Mouse (Mus musculus): ENCODE results near the gene Gm45808. TPM values are rescaled to one million over a fixed set of nuclear protein-coding genes. Genes with fewer than 3 reads are reported as not detected.
"Not testable (repeated sequence)": the region's sequence is repeated elsewhere in the genome, so short reads cannot be mapped to it uniquely, and the experiment has no call there.

Gene Gm45808
- total RNA-seq, 2 experiments from 2014 or later: 14.9 to 20.7 TPM

DNA sequence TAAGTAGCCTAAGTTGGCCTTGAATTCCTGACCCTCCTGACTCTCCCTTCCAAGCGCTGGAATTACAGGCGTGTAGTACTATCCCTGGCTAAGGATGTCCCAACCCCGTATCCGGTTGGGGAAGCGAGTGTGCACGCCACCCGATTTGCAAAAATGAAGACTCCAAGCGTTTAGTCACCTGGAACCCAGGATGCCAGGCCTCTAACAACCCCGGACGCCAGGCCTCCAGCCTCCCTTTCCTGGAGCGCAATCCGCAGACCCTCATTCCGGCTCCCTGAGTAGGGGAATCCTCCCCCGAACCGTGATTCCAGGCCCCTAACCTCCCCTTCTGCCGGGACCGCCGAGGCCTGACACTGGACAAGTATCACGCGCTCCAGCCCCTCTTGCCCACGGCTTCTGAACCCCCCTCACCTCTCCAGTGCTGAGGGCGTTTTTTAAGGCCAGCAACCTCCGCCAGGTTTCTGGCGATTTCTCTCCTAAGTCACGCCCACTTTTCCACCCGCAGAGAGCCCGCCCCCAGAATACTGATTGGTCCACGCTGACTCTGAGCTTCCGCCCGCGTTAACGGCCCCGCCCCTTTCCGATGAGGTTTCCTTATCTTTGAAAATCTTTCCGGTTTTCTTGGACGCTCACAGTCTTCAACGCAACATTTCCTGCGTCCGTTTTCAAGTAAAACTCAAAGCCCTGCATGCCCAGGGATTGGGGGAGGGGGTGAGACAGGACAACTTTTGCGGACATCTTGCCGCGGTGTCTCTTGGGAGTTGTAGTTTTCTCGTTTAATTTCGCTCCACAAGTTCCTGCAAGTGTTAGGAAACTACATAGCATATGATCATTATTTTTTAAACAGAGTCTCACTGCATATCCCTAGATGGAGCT is 23.5 kb upstream of the Gm45808 start, which contains the start of gene Nucb1:
Gene Nucb1, minus strand, starts transcription at position 495 of the 876 bp plus-strand sequence.
- peak; percentile 66 to 81 for DNase-seq (ENCODE audit: low spot score in 2 of 2)

DNA sequence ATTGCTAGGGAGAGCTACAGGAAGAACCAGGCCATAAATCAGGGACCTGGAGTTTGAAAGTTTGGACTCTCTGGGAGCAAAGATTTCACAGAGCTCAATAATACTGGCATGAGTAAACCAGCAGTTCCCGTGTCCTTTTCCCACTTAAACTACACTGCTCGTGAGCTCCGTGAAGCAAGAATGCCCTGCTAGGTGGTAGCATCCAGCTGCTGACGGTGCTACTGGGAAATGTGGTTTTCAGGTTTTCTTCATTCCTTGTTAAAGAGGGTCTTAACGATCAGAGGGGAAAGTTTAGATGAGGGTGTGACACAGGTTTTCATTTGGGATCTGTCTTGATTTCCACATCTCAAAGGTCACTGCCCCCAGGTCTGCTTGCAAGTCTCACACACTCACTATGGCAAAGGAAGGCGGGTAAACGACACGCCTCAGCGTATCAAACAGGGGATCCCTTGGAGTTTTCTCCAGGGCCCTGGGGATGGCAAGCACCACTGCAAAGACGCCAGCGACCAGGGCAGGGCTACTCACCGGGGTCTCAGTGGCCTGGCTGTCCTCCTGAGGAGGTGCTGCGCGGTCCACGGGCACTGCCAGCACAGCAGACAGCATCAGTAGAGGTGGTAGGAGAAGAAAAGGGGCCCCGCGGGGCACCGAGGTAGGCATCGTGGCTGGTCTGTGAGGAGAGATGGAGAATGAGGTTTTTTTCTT is 22.7 kb upstream of the Gm45808 start:
- DNase-seq (ENCODE audit: low spot score in 2 of 2): no peak

DNA sequence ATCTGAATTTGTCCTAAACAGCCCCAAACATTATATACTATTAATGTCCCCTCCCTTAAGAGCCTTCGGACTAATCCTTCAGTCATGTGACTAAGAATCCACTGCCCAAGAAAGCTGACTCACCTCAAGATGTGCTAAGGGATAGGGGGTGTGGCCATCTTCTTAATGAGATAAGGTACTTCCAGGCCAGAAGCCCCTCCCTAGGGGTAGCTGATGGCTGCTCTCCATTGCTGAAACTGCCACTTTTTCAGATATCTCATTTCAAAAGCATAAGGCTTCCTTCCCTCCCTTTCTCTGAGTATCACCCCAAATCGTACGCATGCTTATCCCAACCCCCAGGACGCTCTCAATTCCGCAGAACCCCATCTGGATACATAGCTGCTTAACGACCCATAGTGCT is 21.9 kb upstream of the Gm45808 start:
- DNase-seq (ENCODE audit: low spot score in 2 of 2): no peak

DNA sequence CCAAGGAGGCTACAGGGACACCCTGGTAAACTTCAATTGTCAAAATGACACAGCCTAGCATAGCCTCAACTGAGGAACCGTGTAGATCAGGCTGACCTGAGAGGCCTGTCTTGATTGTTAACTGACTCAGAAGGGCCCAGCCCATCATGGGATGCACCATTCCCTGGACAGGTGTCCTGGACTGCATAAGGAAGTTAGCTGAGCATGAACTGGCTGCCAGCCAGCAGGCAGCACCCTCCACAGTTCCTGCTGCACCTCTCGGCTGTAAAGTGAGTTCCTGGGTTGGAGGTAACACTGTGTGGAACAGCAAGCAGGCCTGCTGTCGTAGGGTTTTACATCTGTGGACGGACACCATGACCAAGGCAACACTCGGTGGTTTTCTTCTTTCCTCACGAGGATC is 21.0 kb upstream of the Gm45808 start:
- no peak for DNase-seq (ENCODE audit: low spot score in 2 of 2)

DNA sequence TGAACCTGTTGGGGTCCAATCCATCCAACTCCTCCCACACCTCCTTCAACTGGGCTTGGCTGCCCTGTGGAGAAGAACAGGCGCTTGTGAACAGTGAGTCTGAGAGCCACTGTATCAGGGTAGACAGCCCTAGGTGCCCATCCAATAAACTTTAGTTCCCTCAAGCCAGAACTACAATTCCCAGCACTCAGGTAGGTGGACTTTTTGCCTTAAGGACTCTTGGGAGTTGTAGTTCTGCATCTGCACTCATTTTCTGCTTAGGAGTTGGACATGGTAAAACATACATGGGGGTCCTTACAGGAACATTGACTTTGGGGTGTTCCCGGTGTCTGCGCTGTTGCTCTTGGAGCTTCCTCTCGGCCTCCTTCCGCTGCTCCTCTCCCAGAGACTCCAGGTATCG is 11.8 kb upstream of the Gm45808 start:
- DNase-seq (ENCODE audit: low spot score in 2 of 2): no peak

DNA sequence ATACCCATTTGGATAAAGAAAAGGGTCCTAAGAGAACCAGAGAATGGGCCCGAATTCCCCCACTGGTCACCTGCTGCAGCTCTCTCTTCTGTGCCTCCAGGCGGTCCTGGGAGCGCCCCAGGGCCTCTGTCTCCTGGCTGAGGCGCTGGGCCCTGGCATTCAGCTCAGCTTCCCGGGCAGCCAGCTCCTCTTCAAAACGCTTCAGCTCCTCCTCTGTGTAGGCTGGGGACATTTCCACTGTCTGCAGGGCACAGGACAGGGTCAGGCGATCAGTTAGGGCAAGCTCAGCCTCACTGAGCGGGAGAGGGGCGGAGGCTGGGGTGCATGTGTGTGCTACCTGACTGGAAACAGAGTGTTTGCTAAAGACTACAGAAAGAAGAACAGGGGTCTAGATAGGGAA is 7.9 kb upstream of the Gm45808 start:
- no peak for DNase-seq (ENCODE audit: low spot score in 2 of 2)

DNA sequence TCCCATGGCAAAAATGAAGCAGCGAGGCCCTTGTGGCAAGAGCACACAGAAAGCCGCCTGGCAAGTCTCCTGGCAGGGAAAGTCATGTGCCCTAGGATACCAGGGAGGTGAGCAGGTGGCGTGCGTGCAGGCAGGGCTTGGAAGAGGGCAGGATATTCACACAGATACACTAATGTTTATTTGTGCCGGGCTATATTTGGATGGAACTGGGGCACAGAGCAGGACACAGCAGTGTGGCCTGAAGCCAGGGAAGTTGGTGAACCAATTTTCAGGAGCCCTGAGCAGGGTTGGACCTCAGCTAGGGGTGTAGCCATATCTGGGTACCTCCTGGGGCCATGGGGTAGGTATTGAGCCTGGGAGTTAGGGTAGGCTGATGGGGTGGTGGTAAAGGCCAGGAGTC is 6.3 kb upstream of the Gm45808 start:
- no peak for DNase-seq (ENCODE audit: low spot score in 2 of 2)

DNA sequence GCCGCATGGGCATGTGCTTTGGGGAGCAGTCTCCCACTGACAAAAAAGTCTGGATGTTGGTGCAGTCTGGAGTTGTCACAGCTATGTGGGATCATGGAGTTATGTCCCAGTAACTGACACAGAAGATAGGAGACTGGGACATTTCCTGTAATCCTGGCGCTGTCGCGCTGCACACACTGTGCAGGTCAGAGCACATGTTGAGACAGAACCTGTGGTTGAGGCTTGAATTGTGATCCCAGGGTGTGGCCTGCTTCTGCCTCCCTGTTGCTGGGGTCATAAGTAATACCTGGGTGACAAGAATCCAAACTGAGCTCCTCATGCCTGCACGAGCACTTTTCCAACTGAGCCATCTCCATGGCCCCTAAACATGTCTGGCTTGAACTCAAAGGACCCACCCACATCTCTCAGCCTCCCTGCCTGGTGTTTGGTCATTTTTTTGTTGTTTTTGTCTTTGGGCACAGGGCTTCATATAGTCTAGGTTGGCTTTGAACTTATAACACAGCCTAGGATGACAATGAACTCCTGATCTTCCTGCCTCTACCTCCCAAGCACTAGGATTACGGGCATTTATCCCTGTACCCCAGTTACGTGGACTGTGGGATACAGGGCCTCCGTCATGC is 5.7 kb upstream of the Gm45808 start:
- no peak for DNase-seq (ENCODE audit: low spot score in 2 of 2)

DNA sequence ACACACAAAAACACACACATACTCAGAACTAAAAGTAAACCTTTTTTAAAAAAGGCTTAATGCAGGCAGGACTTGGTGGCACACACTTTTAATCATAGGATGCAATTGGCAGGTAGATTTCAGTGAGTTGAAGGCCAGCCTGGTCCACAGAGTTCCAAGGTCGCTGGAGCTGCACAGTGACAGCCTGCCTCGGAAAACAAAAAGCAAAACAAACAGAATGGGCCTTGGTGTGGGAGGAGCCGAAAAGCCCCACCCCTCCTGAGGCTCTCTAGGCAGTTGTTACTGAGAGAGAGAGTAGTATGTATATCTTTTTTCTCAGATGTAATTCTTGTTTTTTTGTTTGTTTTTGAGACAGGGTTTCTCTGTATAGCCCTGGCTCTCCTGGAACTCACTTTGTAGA is 4.7 kb upstream of the Gm45808 start:
- no peak for DNase-seq (ENCODE audit: low spot score in 2 of 2)

DNA sequence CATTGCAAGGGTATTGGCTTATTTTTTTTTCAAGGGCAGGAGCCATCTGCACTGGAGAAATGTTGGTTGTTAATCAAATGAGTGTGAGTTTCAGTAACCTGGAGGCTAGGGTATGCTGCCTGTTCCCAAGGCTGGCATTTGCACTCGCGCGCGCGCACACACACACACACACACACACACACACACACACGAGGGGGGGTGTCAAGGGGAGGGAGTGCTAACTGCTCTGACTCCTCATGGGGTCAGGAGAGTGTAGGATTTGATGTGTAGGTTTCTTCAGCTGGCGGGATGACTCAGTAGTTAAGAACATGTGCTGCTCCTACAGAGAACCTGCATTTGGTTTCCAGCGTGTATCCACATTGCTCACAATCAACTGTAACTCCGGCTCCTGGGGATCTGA is 4.2 kb upstream of the Gm45808 start:
- DNase-seq (ENCODE audit: low spot score in 2 of 2): no peak

DNA sequence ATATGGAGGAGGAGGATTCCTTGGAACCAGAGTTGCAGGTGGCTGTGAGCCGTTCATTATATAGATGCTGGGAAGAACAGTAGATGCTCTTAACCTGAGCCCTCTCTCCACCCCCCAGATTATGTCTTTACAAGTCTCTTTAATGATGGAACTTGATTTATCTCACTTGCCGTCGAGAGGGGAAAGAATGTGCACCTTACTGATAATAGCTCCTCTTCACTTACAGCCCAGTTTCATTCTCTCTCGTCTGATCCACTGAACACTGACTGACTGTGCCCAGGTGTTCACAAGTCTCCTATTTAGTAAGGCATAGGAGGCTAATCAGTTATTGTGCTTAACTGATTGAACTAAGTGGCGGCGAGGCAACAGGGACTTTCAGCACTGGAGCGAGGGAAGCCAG is 3.0 kb upstream of the Gm45808 start:
- no peak for DNase-seq (ENCODE audit: low spot score in 2 of 2)

DNA sequence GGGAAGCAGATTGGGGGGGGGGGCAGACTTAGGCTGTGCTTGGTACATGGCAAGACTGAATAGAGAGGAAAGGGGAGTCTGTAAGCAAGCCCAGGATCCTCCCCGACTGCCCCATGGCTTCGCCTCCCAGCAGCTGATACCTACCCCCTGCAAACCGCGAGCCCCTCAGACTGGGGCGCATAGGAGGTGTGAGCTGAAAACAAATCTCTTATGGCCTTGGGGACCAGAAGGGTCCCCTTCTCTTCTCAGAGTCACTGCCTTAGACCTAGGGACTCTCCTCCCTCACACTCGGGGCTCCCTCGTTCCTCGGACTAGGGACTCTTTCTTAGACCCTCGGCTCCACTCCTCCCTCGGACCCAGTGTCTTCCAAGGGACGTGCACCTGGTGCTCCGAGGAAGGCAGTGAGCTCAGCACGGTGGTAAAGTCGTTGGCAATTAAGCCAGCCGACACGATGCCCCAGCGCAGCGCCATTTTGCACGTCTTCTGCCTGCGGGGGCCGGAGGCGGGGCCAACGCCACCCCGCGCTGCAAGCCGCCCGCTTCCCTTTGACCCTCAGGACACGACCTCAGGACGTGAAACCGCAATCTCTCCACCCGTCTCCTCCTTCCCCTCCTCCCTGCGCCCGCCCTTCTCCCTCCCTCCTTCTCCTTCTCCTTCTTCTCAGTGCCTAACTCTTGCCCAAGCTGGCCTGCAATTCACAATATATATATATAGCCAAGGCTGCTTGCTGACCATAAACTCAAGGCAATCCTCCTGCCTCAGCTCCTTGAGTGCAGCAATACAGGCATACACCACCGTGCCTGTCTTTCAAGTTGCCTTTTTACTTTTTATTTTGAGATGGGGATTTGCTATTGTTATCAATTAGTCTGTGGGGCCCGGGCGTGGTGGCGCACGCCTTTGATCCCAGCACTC is 1.9 kb upstream of the Gm45808 start, which contains the start of gene Dhdh:
Gene Dhdh, minus strand, starts transcription at position 513 of the 912 bp plus-strand sequence.
- peak in 1 of 2 experiments; percentile 60 for DNase-seq (ENCODE audit: low spot score in 2 of 2)

- DNase-seq (ENCODE audit: low spot score in 2 of 2): no peak
Observed at GRCm38 (mm10) chr7:45487861-45488292, 1.3 kb upstream of the Gm45808 start.

DNA sequence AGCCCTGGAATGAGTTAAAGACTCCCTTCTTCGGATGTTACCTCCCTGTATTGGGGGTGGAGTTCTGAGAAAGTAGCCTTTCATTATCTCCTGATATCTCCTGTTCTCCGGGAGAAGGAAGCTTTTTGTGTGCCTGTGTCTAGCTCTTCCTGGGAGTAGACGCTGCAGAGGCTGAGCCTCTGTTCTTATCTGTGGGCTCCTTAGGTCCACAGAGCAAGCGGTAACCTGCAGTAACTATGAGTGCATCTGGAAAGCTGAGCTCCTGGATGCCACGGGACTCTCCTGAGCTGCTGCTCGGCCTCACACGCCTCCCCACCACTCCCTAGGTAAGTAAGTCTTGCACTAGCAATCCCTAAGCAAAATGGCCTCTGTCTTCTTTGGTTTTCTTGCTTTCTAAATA is 453 bp downstream of the Gm45808 start:
- no peak for DNase-seq (ENCODE audit: low spot score in 2 of 2)

GRCm38 (mm10) chr7:45484985-45485384 is 1.6 kb downstream of the Gm45808 start:
- DNase-seq (ENCODE audit: low spot score in 2 of 2): not testable (repeated sequence)

DNA sequence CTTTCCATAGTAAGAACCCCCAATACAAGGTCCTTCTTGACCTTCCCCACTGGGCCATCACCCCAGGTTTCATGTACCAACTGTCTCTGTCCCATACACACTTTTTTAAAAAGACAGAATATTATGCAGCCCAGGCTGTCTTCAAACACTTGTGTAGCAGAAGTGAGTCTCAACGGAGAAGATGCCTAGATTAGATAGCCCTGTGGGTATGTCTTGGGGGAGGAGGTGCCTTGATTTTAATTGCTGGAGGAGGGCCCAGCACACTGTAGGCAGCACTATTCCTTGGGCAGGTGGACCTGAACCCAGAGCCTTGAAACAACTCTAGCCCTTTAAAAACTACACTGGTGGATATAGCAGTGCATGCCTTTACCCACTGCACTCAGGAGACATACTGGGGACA is 4.4 kb downstream of the Gm45808 start:
- DNase-seq (ENCODE audit: low spot score in 2 of 2): no peak

GRCm38 (mm10) chr7:45481374-45481927 is 5.2 kb downstream of the Gm45808 start, which contains the start of gene Tulp2:
TSS of gene Tulp2 (plus strand) at chr7:45481877.
- no peak for DNase-seq (ENCODE audit: low spot score in 2 of 2)

DNA sequence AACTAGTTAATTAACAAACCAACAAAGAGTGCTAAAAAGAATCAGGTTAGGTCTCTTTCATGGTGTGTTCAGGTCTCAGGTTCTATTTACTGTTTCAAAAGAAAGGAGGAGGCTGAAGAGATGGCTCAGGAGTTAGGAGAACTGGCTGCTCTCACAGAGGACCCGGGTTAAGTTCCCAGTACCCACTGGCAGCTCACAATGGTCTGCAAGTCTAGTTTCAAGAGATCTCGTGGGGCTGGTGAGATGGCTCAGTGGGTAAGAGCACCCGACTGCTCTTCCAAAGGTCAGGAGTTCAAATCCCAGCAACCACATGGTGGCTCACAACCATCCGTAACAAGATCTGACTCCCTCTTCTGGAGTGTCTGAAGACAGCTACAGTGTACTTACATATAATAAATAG is 6.3 kb downstream of the Gm45808 start:
- not testable (repeated sequence) for DNase-seq (ENCODE audit: low spot score in 2 of 2)

DNA sequence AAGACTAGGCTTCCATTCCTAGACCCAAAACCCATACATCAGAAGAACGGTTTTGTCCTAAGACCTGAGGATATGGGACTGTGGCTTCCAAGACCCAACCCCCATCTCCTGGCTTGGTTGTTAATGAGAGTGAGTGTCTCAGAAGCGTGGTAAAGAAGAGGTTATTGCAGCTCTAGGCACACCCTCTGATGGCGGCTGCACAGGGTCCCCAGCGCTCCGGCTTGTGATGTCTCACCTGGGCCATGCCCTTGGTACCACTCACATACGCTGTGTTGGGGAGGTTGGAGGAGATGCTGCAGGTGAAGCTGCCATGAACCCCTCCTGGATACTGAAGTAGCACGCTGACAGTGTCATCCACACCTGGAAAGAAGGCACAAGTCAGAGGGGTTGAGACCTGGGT is 7.8 kb downstream of the Gm45808 start:
- no peak for DNase-seq (ENCODE audit: low spot score in 2 of 2)

- DNase-seq (ENCODE audit: low spot score in 2 of 2): no peak
Observed at GRCm38 (mm10) chr7:45477003-45477402, 9.6 kb downstream of the Gm45808 start.

Data from adrenal gland, postnatal 4 days (tissue).